Mouse (Mus musculus) heart, postnatal 25 days (tissue): ENCODE measurements around the gene Agap1. TPM values are rescaled to one million over a fixed set of nuclear protein-coding genes. Genes with fewer than 3 reads are reported as not detected.

ENCODE experiments used
- DNase-seq: peaks from one replicate; pipeline ENCODE4 v3.0.0; 2022; ENCODE audit warnings: low spot score
- intact Hi-C: fragments of 180-260 bp; cut with DNase I; formaldehyde crosslinking; loops from one replicate; pipeline ENCODE4 v1.15.1; 2025
- total RNA-seq, 2 experiments: library from RNA; stranded (reverse); gene quantifications; 2 replicates each; pipeline ENCODE4 v1.2.3; 2021

Agap1 gene
- total RNA-seq = 10 to 100 TPM; 62.8 to 65.5 TPM

- intact Hi-C loops = loop anchor here (1.0 to 5.0 kb wide), 2 partner anchors 70 to 128 kb away; no protein-coding TSS in a partner anchor
Measured at GRCm38 (mm10) chr1:89454196-89455123, at the start of gene Agap1. Gene Agap1, plus strand, starts transcription at chr1:89454806.

GRCm38 (mm10) chr1:89405991-89406390 is 48.6 kb upstream of the Agap1 start:
- no peak for DNase-seq
- intact Hi-C loops = no loop called here

More at GRCm38 (mm10) chr1:89454196-89455123, at the start of gene Agap1:
- peak; percentile 89 for DNase-seq

GRCm38 (mm10) chr1:89407986-89408385 is 46.6 kb upstream of the Agap1 start:
- no peak for DNase-seq
- intact Hi-C loops = no loop called here

- intact Hi-C loops = no loop called here
- DNase-seq = no peak
Measured at GRCm38 (mm10) chr1:89413122-89413521, 41.5 kb upstream of the Agap1 start.

DNA sequence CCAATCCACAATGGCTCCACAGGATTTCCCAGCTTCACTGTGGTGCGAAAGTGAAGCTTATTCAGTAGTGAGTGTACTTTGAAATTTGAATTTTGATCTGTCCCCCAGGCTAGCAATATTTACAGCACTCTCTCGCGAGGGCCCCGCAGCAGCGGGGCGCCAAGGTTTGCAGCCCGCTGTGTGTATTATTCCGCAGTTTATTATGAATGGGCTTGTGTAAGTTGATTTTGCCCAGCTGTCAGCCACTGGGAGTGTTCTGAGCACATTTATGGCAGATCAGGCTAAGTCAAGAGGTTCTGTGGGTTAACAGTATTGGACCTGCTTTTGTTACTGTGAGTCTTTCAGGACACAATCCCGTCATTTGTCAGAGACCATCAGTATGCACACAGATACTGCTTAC is 40.0 kb upstream of the Agap1 start:
- intact Hi-C loops = no loop called here
- DNase-seq = no peak

GRCm38 (mm10) chr1:89416929-89417328 is 37.7 kb upstream of the Agap1 start:
- DNase-seq = no peak
- intact Hi-C loops = no loop called here

DNA sequence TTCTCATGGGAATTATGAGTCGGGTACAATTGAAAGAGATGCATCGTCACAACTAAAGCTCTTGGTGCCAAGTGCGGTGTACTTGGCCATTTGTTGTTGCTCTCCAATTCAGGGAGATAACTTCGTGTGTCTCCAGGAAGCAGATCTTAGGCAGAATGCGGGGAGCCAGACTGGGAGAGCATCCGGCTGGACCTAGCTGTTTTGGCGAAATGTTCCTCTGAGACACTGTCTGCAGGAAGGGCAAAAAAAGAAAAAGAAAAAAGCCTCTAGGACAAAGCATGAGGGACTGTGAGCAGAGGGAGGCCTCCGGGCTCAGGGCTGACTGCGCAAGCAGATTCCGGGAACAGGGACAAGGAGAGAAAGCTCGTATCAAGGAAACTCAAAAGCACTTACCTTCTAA is 34.0 kb upstream of the Agap1 start:
- intact Hi-C loops = no loop called here
- DNase-seq = no peak

- DNase-seq = no peak
- intact Hi-C loops = no loop called here
Measured at GRCm38 (mm10) chr1:89421401-89421800, 33.2 kb upstream of the Agap1 start.

DNA sequence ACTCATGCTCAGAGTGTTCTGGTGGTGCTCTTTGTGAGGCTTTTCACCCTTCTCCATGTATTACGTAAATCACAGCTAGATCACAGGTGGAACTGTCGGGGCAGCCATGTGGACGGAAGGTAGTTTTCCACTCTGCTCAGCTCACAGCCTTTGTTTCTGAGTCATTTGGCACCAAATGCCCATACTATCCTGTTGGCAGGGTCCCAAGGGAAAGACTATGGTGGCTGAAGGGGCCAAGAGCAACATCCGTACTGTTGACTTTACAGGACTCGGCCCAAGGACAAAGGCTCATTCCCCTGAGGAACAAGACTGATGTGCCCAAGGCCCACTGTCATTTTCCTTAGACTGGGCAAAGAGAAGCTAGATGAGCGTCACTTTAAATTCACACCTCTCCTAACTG is 30.0 kb upstream of the Agap1 start:
- intact Hi-C loops = no loop called here
- DNase-seq = peak; percentile 42

DNA sequence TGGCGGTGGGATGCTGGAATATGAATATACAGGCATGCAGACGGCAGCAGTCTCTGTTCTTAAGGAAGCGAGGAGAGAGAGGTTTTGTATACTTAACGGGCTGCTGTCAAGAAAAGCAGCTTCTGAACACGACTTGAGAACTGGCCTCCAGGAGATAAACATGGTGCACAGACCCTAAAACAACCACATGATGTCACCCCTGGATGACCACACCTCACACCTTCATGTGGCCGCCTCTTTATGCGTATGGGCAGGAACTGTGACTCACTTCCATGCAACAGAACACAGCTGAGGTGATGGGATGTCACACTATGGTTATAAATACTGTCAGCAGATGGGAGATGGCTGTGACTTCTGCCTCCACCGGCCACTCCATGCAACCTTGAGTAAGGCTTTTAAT is 28.5 kb upstream of the Agap1 start:
- DNase-seq = no peak
- intact Hi-C loops = no loop called here

- intact Hi-C loops = no loop called here
Measured at GRCm38 (mm10) chr1:89428671-89429070, 25.9 kb upstream of the Agap1 start.

GRCm38 (mm10) chr1:89429946-89430640 is 24.5 kb upstream of the Agap1 start:
- no peak for DNase-seq
- intact Hi-C loops = no loop called here

More at GRCm38 (mm10) chr1:89428671-89429070, 25.9 kb upstream of the Agap1 start:
- no peak for DNase-seq

- intact Hi-C loops = no loop called here
Measured at GRCm38 (mm10) chr1:89439351-89439750, 15.3 kb upstream of the Agap1 start.

GRCm38 (mm10) chr1:89441236-89441897 is 13.2 kb upstream of the Agap1 start:
- intact Hi-C loops = no loop called here
- no peak for DNase-seq

More at GRCm38 (mm10) chr1:89439351-89439750, 15.3 kb upstream of the Agap1 start:
- DNase-seq = no peak

DNA sequence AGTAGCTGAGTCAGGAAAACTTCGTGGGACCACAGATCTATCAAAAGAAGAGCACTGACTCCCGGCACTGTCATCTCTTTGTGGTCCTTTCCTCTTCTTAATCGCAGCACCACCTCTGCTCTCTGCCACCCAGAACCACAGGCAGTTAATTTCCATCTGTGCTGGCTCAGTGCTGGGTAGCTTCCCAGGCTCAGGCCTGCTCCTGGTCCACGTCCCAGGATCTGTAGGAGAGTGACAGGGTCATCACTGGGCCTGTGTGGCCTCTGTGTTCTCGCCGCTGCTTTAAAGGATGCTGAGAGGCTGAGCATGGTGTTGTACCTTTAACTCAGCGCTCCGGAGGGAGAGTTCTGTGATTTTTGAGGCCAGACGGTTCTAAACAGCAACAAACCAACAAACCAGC is 11.1 kb upstream of the Agap1 start:
- no peak for DNase-seq
- intact Hi-C loops = no loop called here

GRCm38 (mm10) chr1:89444014-89444413 is 10.6 kb upstream of the Agap1 start:
- intact Hi-C loops = no loop called here
- DNase-seq = no peak

- intact Hi-C loops = no loop called here
Measured at GRCm38 (mm10) chr1:89450139-89450538, 4.5 kb upstream of the Agap1 start.

GRCm38 (mm10) chr1:89452138-89452537 is 2.5 kb upstream of the Agap1 start:
- DNase-seq = no peak
- intact Hi-C loops = no loop called here

More at GRCm38 (mm10) chr1:89450139-89450538, 4.5 kb upstream of the Agap1 start:
- DNase-seq = no peak

DNA sequence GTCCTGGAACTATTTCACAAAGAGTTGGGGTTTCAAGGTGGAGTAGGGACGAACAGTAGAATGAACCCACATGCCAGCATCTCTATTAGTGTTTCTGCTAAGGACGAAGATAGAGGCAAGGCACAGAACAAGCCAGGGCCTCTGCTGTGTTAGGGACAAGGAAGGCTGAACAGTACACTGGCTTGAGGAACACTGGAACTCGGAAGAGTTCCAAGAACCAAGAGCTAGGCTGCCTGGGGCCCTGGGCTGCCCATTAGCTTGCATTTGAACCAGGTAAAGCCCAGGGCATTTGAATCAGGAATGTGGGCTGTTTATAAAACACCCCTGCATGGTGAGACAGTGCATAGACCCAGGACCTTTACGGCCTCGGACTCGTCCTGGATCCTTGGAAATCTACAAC is 940 bp upstream of the Agap1 start:
- intact Hi-C loops = loop anchor here (1.0 kb wide), 1 partner anchor 71 kb away; no protein-coding TSS in a partner anchor
- no peak for DNase-seq

- intact Hi-C loops = loop anchor here (5.0 kb wide), 1 partner anchor 127 kb away; no protein-coding TSS in a partner anchor
- DNase-seq = no peak
Measured at GRCm38 (mm10) chr1:89455421-89456091, 950 bp downstream of the Agap1 start.
